Mouse (Mus musculus): ENCODE data around the gene Acsl5.

Gene Acsl5

DNA sequence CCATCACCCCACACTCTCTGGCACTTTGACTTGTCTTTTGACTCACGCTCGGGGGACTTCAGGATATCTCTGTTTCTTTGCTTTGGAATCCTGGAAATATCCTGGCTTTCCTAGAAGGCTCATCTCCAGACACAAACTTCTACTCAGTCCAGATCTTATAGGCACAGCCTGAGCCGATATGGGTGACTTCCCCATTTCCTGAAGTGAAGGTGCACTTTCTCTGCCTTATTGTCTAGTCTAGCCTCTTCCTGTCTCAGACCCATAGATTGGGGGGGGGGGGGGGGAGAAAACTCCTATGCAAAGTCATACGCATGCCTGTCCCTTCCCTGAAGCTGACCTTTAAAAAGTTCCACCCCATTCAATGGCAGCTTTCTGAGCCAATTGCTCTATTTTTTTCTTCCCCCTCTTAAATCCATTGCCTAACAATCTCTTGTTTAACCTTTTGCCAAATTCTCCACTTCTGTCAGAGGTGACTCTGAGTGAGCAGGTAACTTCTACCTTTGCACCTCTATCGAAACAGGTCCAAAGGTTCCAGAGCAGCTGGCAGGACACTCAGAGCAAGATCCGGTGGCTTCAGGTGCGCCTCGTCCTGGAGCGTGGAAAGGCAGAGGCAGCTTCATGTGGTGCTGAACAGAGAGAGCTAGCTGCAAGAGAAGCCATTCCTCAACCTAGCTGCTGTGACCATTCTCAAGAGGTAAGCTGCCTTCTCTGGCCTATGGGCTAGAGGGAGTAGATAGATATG is at the start of gene Acsl5:
TSS of gene Acsl5 (plus strand) at position 556 of the 742 bp plus-strand sequence.
- DNase-seq (ENCODE audit: low spot score in 2 of 2): no peak

- peak; percentile 79 to 81 for DNase-seq (ENCODE audit: low spot score in 2 of 2)
Measured at GRCm38 (mm10) chr19:55206482-55207138, 45.1 kb upstream of the Acsl5 start.

GRCm38 (mm10) chr19:55207205-55207604 is 44.5 kb upstream of the Acsl5 start:
- DNase-seq (ENCODE audit: low spot score in 2 of 2): no peak

GRCm38 (mm10) chr19:55207746-55208538 is 43.8 kb upstream of the Acsl5 start:
- DNase-seq (ENCODE audit: low spot score in 2 of 2): no peak

DNA sequence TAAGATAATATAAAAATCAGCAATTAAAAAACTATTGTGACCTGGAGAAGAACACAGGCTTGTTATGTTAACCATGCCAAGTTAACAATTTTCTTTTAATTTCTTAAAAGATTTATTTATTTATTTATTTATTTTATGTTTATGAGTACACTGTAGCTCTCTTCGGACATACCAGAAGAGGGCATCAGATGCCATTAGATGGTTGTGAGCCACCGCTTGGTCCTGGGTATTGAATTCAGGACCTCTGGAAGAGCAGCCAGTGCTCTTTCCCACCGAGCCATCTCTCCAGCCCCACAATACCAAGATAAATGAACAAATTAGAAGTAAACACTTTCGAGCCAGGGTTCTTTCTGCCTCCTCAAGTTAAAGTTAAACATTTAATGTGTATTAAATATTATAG is 43.1 kb upstream of the Acsl5 start:
- no peak for DNase-seq (ENCODE audit: low spot score in 2 of 2)

DNA sequence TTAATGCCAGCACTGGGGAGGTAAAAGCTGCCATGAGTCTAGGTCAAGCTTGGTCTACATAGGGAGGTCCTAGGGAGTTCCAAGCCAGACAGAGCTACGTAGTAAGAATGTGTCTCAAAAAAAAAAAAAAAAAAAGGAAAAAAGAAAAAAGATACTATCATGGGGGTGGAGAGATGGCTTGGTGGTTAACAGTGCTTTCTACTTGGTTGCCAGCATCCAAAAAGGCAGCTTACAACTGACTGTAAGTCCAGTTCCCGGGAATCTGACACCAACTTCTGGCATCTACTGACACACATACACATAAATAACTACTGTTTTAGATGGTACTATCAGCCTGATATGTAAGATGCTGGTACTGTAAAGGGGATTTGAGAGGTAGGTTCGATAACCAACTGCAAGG is 42.7 kb upstream of the Acsl5 start:
- no peak for DNase-seq (ENCODE audit: low spot score in 2 of 2)

DNA sequence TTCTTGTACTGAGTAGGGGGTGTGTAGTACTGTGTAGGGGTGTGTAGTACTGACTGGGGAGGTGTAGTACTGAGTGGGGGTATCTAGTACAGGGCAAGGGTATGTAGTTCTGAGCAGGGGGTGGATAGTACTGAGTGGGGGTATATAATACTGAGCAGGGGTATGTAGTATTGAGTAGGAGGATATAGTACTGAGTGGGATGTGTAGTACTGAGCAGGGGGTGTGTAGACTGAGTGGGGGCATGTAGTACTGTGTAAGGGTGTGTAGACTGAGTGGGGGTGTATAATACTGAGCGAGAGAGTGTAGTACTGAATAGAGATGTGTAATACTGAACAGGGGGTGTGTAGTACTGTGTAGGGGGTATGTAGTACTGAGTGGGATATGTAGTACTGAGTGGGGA is 40.0 kb upstream of the Acsl5 start:
- no peak for DNase-seq (ENCODE audit: low spot score in 2 of 2)

DNA sequence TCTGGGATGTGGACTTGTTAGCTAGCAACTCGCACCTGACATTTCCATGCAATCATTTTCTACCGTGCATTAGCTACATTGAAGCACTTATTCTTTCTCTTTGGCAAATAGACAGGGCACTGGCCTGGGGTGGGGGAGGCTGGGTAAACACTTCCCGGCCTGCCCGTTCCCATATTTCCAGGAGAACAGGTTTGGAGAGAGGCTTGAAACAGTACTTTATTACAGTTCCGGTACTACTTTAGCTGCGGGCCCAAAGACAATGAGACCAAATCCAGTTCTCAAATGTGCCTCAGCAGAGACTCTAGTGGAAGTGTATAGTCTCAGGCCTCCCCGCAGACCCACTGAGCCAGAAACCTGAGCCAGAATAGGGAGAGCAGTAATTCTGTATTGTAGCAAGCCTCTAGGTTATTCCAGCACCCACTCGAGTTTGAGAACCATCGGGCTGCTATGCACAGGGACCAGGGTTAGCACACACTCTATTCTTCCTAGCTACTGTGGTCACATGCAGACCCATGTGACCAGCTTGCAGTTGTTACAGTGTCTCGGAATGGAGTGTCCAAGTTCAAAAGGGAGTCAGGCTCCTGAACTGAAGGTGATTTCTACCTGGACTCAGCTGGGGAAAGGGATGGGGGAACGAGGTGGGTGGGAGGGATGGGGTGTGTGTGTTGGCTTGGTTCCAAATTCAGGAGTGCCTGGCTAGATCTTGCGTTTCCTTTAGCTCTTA is 38.0 kb upstream of the Acsl5 start:
- no peak for DNase-seq (ENCODE audit: low spot score in 2 of 2)

- no peak for DNase-seq (ENCODE audit: low spot score in 2 of 2)
Measured at GRCm38 (mm10) chr19:55216876-55217275, 34.9 kb upstream of the Acsl5 start.

GRCm38 (mm10) chr19:55217365-55217764 is 34.4 kb upstream of the Acsl5 start:
- peak; percentile 80 to 91 for DNase-seq (ENCODE audit: low spot score in 2 of 2)

GRCm38 (mm10) chr19:55218192-55218739 is 33.5 kb upstream of the Acsl5 start:
- DNase-seq (ENCODE audit: low spot score in 2 of 2): peak; percentile 88 to 92

GRCm38 (mm10) chr19:55218741-55219221 is 33.0 kb upstream of the Acsl5 start:
- no peak for DNase-seq (ENCODE audit: low spot score in 2 of 2)

DNA sequence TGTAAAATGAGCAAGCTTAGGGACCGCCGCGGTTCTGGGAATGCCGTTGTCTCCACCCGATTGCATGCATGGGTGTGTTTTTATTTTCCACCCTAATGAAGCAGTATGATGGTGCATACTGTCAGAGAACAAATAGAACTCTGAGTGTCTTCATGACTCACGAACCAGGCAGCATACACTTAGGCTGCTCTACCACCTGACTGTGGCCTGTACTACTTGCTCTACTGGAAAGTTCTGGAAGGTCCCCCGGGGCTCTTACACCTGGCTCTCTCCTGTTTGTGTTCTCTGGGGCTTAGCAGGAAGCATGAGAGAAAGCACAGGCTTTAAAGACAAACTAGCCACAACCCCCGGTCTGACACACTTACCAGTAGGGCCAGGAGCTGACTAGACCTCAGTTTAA is 32.4 kb upstream of the Acsl5 start:
- DNase-seq (ENCODE audit: low spot score in 2 of 2): no peak

- DNase-seq (ENCODE audit: low spot score in 2 of 2): no peak
Measured at GRCm38 (mm10) chr19:55221208-55221607, 30.5 kb upstream of the Acsl5 start.

DNA sequence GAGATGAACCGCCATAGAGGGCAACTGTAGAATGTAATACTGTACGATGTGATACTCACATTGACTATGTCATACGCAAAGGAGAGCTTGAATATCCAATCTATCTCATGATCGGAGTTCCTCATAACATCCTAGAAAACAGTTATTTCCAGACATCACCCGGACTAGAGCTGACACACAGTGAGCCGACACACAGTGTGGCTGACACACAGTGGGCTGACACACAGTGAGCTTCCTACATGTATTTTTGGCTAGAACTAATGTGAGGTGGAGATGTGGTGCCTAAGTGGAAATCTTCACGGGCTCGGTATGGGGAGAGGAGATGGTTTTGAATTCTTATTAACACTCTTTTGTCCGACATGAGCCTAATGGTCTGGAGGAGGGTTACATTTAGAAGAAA is 29.5 kb upstream of the Acsl5 start:
- DNase-seq (ENCODE audit: low spot score in 2 of 2): no peak

DNA sequence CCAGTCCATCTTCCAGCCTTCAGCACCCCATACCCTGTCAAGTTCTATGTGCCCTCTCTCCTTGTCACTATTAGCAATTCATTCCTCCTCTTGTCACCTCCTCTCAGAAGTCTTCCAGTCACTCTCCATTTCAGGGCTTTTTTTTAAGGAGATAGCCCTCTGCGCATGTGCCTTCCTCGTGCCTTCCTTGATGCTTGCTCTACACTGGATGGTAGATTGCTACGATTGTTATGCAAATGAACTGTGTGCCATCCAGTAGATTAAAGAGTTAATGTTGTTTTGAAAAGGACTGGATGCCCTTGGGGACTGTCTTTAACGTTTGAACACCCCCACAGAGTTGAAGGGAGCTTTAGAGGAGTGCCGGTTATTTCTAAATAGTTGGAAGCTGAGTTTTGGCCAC is 25.1 kb upstream of the Acsl5 start:
- no peak for DNase-seq (ENCODE audit: low spot score in 2 of 2)

DNA sequence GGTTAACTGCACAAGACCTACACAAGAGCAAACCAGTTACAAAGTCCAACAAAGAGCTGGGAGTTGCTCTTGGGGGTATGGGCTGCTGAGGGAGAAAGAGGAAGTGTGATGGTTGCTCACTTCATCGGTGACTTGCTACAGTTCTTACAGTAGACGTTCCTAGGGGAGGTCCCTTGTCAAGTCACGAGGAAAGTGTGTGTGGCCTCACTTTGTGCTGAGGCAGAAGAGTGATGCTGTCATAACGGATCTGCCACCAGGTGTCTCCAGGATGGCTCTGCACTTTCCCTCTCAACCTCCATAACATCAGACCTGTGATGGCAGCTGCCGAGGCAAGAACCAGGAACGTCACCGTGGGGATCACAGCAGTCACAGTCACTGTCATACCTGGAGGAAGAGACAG is 24.6 kb upstream of the Acsl5 start:
- no peak for DNase-seq (ENCODE audit: low spot score in 2 of 2)

GRCm38 (mm10) chr19:55231081-55231480 is 20.7 kb upstream of the Acsl5 start:
- no peak for DNase-seq (ENCODE audit: low spot score in 2 of 2)

- DNase-seq (ENCODE audit: low spot score in 2 of 2): no peak
Measured at GRCm38 (mm10) chr19:55232136-55232535, 19.6 kb upstream of the Acsl5 start.

GRCm38 (mm10) chr19:55236026-55236425 is 15.7 kb upstream of the Acsl5 start:
- DNase-seq (ENCODE audit: low spot score in 2 of 2): no peak

- DNase-seq (ENCODE audit: low spot score in 2 of 2): no peak
Measured at GRCm38 (mm10) chr19:55236564-55236963, 15.2 kb upstream of the Acsl5 start.

All from right cerebral cortex, postnatal 10 days (tissue).